Mouse (Mus musculus) mouse embryonic stem cell (cell line): ENCODE data around the gene Tbc1d23.

Source experiments
- in situ Hi-C, 2 experiments: fragments of 300-500 bp; cut with MboI; formaldehyde crosslinking; loops; 1 replicate in 1 of 2; 3 replicates in 1 of 2; pipeline ENCODE4 v1.14.3; 2019 to 2020; ENCODE audit warnings: low sequenced_read_pairs in 2 of 2, low pct_unique_long_range_greater_than_20kb in 1 of 2, mixed read lengths in 1 of 2; ENCODE audit not compliant: unreplicated experiment in 1 of 2

Gene Tbc1d23

DNA sequence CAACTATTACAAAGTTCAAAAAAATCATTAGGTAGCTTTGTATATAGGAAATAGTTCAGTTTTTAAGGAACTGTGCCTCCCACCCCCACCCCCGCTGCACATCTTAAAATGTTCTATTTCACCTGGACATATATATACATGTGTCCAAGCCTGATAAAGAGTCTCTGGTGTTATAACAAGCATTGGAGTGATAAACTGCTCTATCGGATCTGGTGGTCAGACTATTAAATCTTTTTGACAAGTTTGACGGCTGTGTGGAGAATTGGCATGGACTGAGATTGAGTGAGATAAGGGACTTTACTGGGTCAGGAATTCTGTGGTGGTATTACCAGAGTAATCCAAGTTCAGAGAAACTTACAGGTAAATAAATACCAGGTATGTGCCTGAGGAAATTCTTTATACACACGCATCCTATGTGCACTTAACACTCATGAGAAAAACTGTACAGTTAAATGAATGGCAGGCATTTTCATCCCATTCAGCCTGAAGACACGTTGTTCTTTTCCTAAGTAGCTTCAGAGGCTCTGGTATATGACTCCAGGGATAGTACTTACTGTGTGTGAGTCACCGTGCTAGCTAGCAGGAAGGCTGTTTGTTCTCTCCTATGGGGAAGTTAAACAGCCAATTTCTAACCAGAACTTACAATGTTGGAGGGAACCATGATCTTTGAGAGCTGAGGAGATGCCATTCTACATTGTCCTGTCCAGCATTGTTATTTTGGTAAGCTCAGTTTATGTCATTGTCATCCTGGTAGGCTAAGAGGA, 108.4 kb downstream of the Tbc1d23 start:
- in situ Hi-C loops, result no loop called here

GRCm38 (mm10) chr16:57121816-57122415, 109.4 kb downstream of the Tbc1d23 start:
- in situ Hi-C loops, result no loop called here

DNA sequence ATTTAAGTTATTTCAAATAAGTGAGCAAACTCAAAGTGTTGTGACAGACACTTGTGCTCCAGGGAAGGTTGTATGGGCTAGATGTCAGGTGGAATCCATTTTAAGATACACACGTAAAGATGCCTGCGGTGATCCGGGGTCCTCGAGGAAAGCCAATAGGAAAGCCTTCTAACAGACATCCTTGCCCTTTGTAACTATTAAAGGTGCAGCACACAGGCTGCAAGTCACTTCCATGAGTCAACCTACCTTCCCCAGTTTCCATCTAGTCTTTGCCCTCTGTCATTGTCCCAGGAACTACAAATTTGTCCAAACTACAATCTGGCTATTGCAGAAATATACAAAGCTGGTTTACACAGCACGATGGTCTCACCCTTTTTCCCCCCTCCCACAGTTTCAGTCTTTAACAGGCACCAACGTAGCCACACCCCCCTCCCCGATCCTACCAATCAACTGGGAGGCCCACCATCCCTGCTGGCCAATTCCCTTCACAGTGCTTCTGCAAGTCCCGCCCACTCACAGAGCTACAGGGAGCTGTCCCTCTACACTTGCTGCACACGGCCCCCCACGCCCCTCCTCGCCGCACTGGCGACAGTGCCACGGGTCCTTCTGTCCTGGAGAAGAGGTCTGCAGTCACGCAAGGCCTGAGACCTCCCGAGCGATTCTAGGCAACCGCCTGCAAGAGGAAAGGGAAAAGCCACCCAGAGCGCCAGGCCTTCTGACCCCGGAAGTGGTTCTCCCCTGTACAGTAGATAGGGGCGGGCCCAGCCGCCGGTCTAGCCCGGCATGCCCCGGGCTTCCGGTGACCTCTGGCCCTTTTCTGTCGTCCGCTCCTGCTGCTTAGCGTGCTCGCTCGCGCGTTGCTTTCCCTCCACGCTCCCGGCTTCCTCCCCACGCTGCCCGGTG, 110.1 kb downstream of the Tbc1d23 start, which contains the start of gene Tomm70a:
TSS of gene Tomm70a (plus strand) at position 791 of the 903 bp plus-strand sequence.
- in situ Hi-C loops, result no loop called here
